Mouse (Mus musculus): ENCODE measurements around the gene Mgat4d. TPM values are rescaled to one million over a fixed set of nuclear protein-coding genes. Genes with fewer than 3 reads are reported as not detected.
A peak's percentile ranks its signal among the peaks of the same experiment; 100 is the strongest.

Gene Mgat4d
- polyA plus RNA-seq, 1 experiment from 2014 or later = not detected

DNA sequence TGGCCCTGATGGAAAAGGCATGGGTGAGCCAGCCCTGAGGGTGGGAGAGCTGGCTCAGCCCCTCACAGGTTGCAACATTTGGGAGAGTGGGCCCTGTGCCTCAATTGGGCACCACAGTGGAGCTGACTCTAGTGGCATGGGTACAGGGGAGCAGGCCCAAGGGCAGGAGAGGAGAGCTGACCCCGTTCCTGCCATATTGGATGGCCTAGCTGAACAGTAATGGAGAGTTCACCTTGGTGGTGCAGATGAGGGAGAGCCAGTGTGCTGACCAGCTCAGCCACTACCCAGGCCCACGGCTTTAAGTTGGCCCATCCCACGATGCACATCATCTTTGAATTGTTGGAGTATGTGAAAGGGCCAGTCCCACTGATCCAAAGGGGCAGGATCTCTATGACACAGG is 6.2 kb upstream of the Mgat4d start:
- Histone ChIP-seq H3K27ac (no peak overlapping the region), H3K36me3 (no peaks in the 10 kb centered on the region), H3K9ac (no peak overlapping the region), H3K27me3 (replicated peaks) (no peaks in the 10 kb centered on the region), H3K4me1 (replicated peaks) (no peaks in the 10 kb centered on the region), H3K4me3 (replicated peaks) (no peak overlapping the region), H3K9me3 (no peaks in the 10 kb centered on the region), H3K4me2 (replicated peaks) (no peak overlapping the region)
- ATAC-seq = no peak
- 85% methylated on average over 3 of the region's 3 CpGs for WGBS

DNA sequence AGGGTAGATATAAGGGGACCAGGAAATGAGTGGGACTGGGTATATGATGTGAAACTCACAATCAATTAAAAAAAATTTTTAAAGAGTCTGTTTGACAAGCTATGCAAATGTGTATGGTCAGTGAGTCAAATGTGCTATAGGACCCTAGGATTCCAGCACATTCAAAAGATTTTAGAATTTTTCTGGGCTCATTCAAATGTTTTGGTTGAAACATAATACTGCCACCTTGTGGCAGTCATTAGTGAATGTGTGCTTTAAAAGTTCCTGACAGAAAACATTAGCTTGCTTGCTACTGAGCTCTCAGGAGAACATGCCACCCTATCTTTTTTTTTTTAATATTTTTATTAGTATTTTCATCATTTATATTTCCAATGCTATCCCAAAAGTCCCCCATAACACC is 5.6 kb upstream of the Mgat4d start:
- no peaks in the 10 kb centered on the region for H3K27me3 ChIP-seq (replicated peaks)

DNA sequence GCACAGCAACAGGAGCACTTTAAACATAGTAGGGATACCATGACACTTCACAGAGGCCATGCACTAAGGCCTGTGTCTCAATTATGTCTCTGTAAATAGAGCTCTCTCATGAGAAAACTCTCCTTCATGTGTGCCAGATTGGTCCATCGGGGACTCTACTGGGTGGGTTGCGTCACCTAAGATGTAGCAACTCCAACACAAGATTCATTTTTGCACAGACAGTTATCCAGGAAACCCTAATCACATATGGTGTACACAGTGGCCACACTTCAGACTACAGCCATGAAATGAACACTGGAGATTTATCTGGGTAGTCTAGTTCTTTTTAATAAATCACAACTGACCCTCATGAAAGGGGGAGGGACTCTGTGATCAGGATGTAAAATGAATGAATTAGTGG is 3.0 kb downstream of the Mgat4d start:
- H3K36me3 ChIP-seq = no peaks in the 10 kb centered on the region
- no peak overlapping the region for H3K9ac ChIP-seq
- no peak overlapping the region for H3K4me2 ChIP-seq (replicated peaks)
- 92% methylated on average over 2 of the region's 2 CpGs for WGBS
- no peak overlapping the region for H3K27ac ChIP-seq
- no peaks in the 10 kb centered on the region for H3K9me3 ChIP-seq
- H3K27me3 ChIP-seq (replicated peaks) = no peaks in the 10 kb centered on the region
- H3K4me3 ChIP-seq (replicated peaks) = no peak overlapping the region
- H3K4me1 ChIP-seq (replicated peaks) = no peaks in the 10 kb centered on the region
- no peak for ATAC-seq

More for the DNA sequence above, 5.6 kb upstream of the Mgat4d start:
- H3K27ac ChIP-seq = no peak overlapping the region
- no peak for ATAC-seq
- H3K9ac ChIP-seq = no peak overlapping the region
- no peaks in the 10 kb centered on the region for H3K36me3 ChIP-seq
- no peak overlapping the region for H3K4me2 ChIP-seq (replicated peaks)
- H3K9me3 ChIP-seq = no peaks in the 10 kb centered on the region
- no peaks in the 10 kb centered on the region for H3K4me1 ChIP-seq (replicated peaks)
- no peak overlapping the region for H3K4me3 ChIP-seq (replicated peaks)

DNA sequence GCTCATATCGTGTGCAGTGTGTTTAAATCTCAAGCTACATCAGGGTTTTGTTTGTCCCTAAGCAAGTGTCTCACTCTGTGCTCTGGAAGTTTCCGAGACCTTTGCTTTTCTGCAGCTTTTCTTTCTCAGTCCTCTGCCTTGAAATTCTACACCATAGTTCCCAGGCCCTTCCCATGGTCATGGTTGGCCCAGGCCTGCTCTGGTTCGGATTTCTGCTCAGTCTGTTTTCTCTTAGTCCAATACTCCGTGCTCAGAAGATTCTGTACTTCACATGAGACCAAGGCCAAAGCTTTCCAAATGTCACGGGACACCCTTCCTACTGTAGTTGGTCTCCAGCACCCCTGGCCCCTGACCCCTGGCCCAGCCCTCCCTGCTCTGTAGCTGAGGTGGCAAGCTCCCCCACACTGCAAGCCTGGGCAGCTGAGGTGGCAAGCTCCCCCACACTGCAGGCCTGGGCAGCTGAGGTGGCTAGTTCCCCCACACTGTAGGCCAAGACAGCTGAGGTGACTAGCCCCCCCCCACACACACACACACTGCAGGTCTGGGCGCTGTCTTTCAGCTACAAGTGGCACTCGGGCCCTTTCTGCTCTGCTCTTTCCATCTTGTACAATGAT is 15.0 kb downstream of the Mgat4d start:
- no peak for ATAC-seq
- H3K27ac ChIP-seq = no peak overlapping the region
- 66% methylated on average over 7 of the region's 7 CpGs for WGBS
- H3K9me3 ChIP-seq = no peaks in the 10 kb centered on the region
- H3K4me1 ChIP-seq (replicated peaks) = no peaks in the 10 kb centered on the region
- H3K36me3 ChIP-seq = no peaks in the 10 kb centered on the region
- H3K27me3 ChIP-seq (replicated peaks) = no peaks in the 10 kb centered on the region
- H3K9ac ChIP-seq = no peak overlapping the region
- no peak overlapping the region for H3K4me2 ChIP-seq (replicated peaks)
- no peak overlapping the region for H3K4me3 ChIP-seq (replicated peaks)

GRCm38 (mm10) chr8:83377231-83377630 is 29.0 kb downstream of the Mgat4d start:
- Histone ChIP-seq H3K9ac (no peak overlapping the region), H3K27ac (no peak overlapping the region), H3K4me2 (replicated peaks) (no peak overlapping the region), H3K4me3 (replicated peaks) (no peak overlapping the region), H3K4me1 (replicated peaks) (no peaks in the 10 kb centered on the region), H3K36me3 (no peaks in the 10 kb centered on the region), H3K9me3 (no peaks in the 10 kb centered on the region), H3K27me3 (replicated peaks) (no peaks in the 10 kb centered on the region)
- ATAC-seq = no peak

DNA sequence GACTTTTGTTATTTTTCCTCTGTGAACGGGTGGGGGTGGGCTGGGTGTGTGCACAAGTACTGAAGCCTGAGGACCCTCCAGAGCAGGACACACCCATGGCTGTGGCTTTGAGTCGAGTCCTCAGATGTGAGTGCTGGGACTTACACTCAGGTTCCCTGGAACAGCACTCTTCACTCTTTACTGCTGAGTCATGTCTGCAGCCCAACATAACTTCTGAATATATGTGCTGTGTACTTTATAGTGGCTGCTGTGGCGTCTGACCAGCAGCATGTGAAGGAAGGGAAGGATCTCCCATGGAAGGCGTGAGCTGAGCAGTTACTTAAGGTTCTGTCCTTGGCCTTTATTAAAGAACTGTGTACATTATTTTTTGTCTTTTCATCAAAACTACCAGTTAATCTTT is 31.9 kb downstream of the Mgat4d start:
- Histone ChIP-seq H3K9ac (no peak overlapping the region), H3K4me2 (replicated peaks) (no peak overlapping the region), H3K36me3 (no peaks in the 10 kb centered on the region), H3K4me1 (replicated peaks) (no peaks in the 10 kb centered on the region), H3K4me3 (replicated peaks) (no peak overlapping the region), H3K27ac (no peak overlapping the region), H3K27me3 (replicated peaks) (no peaks in the 10 kb centered on the region), H3K9me3 (no peaks in the 10 kb centered on the region)
- WGBS = 45% methylated on average over 4 of the region's 4 CpGs
- no peak for ATAC-seq

DNA sequence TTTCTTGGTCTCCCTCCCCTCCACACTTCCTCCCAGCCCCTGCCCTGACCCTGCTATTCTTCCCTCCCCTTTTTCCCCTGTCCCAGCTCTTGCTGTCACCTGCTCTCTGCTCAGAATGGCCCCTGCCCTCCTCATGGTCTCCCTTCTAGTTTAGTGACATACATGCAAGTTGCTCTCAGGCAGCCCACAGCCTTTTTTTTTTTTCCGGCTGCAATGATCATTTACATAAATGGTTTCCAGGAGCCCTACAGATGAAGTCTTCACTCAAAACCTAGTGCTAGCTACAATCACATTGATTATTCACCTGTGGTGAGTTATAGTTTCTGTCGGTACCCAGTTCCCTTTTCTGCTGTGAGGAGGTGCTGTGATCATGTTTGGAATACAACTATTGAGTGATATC is 32.7 kb downstream of the Mgat4d start:
- ATAC-seq = no peak
- no peak overlapping the region for H3K9ac ChIP-seq
- no peaks in the 10 kb centered on the region for H3K9me3 ChIP-seq
- no peaks in the 10 kb centered on the region for H3K4me1 ChIP-seq (replicated peaks)
- H3K4me3 ChIP-seq (replicated peaks) = no peak overlapping the region
- no peak overlapping the region for H3K4me2 ChIP-seq (replicated peaks)
- H3K27ac ChIP-seq = no peak overlapping the region
- H3K36me3 ChIP-seq = no peaks in the 10 kb centered on the region
- 83% methylated on average over 2 of the region's 2 CpGs for WGBS
- H3K27me3 ChIP-seq (replicated peaks) = no peaks in the 10 kb centered on the region

- Histone ChIP-seq H3K9me3 (no peaks in the 10 kb centered on the region), H3K4me3 (replicated peaks) (no peak overlapping the region), H3K27ac (no peak overlapping the region), H3K9ac (no peak overlapping the region), H3K4me1 (replicated peaks) (no peaks in the 10 kb centered on the region), H3K4me2 (replicated peaks) (no peak overlapping the region), H3K27me3 (replicated peaks) (no peaks in the 10 kb centered on the region), H3K36me3 (no peaks in the 10 kb centered on the region)
- WGBS = 15% methylated on average over 2 of the region's 2 CpGs
- no peak for ATAC-seq
These were observed 34.6 kb downstream of the Mgat4d start for GRCm38 (mm10) chr8:83382850-83383249.

DNA sequence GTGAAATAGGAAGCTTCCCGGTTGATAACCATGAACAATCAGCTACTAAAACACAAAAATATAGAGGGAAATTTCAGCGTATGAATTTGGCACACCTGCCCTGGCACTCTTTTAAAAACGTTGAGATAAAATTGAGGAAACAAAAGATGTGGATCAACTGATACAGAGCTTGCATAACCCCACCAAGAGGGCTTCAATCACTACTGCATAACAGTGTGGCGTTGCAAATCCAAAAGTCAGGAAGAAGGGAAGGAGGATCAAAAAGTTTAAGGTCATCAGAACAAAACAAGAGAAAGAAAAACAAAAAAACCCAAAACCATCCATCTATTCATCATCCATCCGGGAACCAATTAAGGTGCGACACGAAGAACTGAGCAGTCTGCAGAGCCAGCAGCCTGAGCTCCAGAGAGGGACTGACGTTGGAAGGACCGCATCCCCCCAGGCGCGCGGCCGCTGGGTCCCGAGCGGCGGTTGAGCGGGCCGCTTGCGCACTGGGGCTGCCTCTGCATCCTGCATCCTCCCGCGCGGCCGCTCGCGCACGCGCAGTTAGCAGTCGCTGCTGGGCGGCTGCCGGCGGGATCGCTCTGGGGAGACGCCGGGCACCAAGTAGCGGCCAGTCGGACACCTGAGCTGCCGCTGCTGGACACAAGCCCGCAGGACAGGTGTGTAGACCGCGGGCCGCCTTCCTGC is 41.2 kb downstream of the Mgat4d start, which contains the start of gene Clgn:
Gene Clgn, plus strand, starts transcription at position 552 of the 690 bp plus-strand sequence.
- no peak within 1 kb of the TSS for H3K9ac ChIP-seq

DNA sequence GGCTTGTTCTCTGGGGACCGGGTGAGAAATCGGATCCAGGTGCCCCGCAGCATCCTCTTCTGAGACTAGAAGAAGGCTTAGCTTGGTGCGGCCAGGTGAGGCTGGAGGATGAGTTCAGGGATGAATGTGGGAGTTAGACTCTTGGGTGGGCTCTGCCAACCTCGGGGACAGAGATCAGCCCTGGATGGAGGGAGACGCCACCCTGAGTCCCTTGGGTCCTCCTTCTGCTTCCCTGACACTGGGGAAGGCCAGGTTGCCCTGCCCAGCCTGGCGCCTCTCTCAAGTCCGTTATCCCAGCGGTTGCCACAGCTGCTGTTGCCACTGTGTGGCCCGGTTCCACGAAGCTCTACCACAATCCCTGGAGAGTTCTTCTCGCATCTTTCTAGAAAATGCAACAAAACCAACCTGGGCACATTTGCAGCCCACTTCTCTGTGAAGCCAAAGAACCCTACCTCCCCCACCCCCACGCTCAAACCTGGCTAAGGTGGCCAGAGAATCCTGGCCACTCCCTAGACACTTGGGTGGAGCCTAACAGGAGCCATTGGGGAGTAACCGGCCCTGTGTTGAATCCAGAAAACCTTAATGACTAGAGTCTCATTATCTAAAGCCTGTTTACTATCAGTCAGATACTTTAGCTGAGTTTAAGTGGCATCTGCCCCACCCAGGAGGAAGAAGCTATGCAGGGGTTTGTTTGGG is 41.9 kb downstream of the Mgat4d start:
- Histone ChIP-seq H3K9me3 (no peaks in the 10 kb centered on the region), H3K27me3 (replicated peaks) (peaks cover 17% of the 10 kb centered on the region), H3K27ac (no peak overlapping the region), H3K4me3 (replicated peaks) (peak overlapping the region; percentile 36), H3K4me1 (replicated peaks) (no peaks in the 10 kb centered on the region; the same call in 1 of the 2 replicates), H3K4me2 (replicated peaks) (peak overlapping the region; percentile 69), H3K9ac (no peak overlapping the region), H3K36me3 (no peaks in the 10 kb centered on the region)
- peak; percentile 43 for ATAC-seq
- 10% methylated on average over 14 of the region's 14 CpGs for WGBS

More for the DNA sequence above, 41.2 kb downstream of the Mgat4d start, which contains the start of gene Clgn:
- Histone ChIP-seq H3K9me3 (no peaks in the 10 kb centered on the region), H3K4me3 (replicated peaks) (peak within 1 kb of the TSS; percentile 36), H3K4me1 (replicated peaks) (no peaks in the 10 kb centered on the region; the same call in 1 of the 2 replicates), H3K4me2 (replicated peaks) (peak within 1 kb of the TSS; percentile 69), H3K36me3 (no peaks in the 10 kb centered on the region), H3K27me3 (replicated peaks) (peaks cover 17% of the 10 kb centered on the region), H3K27ac (no peak within 1 kb of the TSS)
- peak; percentile 84 for ATAC-seq
- WGBS = 5% methylated on average over 41 of the region's 41 CpGs

DNA sequence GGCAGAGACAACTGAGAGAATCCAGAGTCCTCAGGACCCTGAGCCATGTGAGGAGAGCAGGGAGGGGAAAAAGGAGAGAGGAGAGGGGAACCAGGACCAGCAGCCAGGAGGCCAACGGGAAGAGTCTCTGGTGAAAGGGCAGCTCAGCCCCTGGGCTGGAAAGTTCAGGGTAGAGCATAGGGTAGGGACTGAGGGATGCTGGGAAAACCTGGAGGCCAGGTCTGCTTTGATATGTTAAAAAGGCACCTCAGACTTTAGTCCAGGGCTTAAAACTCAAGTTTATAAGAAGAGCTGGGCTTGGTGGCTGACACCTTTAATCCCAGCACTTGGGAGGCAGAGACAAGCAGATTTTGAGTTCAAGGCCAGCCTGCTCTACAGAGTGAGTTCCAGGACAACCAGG is 44.2 kb downstream of the Mgat4d start:
- Histone ChIP-seq H3K4me3 (replicated peaks) (no peak overlapping the region), H3K27me3 (replicated peaks) (peaks cover 17% of the 10 kb centered on the region), H3K36me3 (no peaks in the 10 kb centered on the region), H3K9me3 (no peaks in the 10 kb centered on the region), H3K9ac (no peak overlapping the region), H3K27ac (no peak overlapping the region), H3K4me2 (replicated peaks) (no peak overlapping the region), H3K4me1 (replicated peaks) (no peaks in the 10 kb centered on the region; the same call in 1 of the 2 replicates)
- 81% methylated on average over 1 of the region's 1 CpGs for WGBS
- no peak for ATAC-seq

DNA sequence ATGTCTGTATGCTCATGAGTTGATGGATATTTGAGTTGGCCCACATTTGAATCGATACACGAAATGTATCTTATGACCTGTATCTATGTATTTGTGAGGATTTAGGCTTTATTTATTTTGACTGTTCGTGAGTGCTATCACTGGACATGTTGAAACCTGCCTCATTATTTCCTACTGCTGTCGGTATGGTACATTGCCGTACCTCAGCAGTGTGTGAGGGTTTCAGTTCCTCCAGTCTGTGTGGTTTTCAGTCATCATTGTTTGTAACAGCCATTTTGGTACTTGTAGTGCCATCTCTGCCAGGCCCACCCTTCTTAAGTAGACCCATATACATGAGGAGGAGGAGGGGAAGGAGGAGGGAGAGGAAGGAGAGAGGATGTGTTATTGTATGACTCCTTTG is 46.1 kb downstream of the Mgat4d start:
- Histone ChIP-seq H3K9ac (no peak overlapping the region), H3K27ac (no peak overlapping the region), H3K4me1 (replicated peaks) (no peaks in the 10 kb centered on the region; the same call in 1 of the 2 replicates), H3K36me3 (no peaks in the 10 kb centered on the region), H3K9me3 (no peaks in the 10 kb centered on the region), H3K27me3 (replicated peaks) (peaks cover 12% of the 10 kb centered on the region), H3K4me3 (replicated peaks) (no peak overlapping the region), H3K4me2 (replicated peaks) (no peak overlapping the region)
- 89% methylated on average over 5 of the region's 5 CpGs for WGBS
- no peak for ATAC-seq

All from intestine, embryonic 15.5 days (tissue).